Mouse (Mus musculus) cerebellum, postnatal 10 days (tissue): ENCODE results near the gene Acd.
A peak's percentile ranks its signal among the peaks of the same experiment; 100 is the strongest.

Experiments
- DNase-seq, 2 experiments: peaks; one replicate each; pipeline ENCODE4 v3.0.0; 2021; ENCODE audit warnings: mixed read lengths in 2 of 2

Acd gene

GRCm38 (mm10) chr8:105700566-105700965 lies 336 bp downstream of the Acd start:
- DNase-seq = peak in 1 of 2 experiments; percentile 68

- peak in 1 of 2 experiments; percentile 20 for DNase-seq
These were observed 1.2 kb downstream of the Acd start for GRCm38 (mm10) chr8:105699488-105700215.

- peak; percentile 66 to 73 for DNase-seq
These were observed 2.2 kb downstream of the Acd start for GRCm38 (mm10) chr8:105698734-105699133.

- DNase-seq = peak in 1 of 2 experiments; percentile 21
These were observed 3.6 kb downstream of the Acd start for GRCm38 (mm10) chr8:105697196-105697780.

- peak; percentile 49 to 54 for DNase-seq
These were observed 5.7 kb downstream of the Acd start for GRCm38 (mm10) chr8:105695080-105695780.

GRCm38 (mm10) chr8:105694051-105694799 lies 6.7 kb downstream of the Acd start:
- peak; percentile 92 to 93 for DNase-seq

GRCm38 (mm10) chr8:105693648-105694047 lies 7.3 kb downstream of the Acd start:
- peak; percentile 95 to 96 for DNase-seq

GRCm38 (mm10) chr8:105692449-105693182 lies 8.3 kb downstream of the Acd start:
- no peak for DNase-seq

GRCm38 (mm10) chr8:105690978-105691377 lies 9.9 kb downstream of the Acd start:
- DNase-seq = no peak

- DNase-seq = no peak
These were observed 10.9 kb downstream of the Acd start for GRCm38 (mm10) chr8:105689983-105690360.

GRCm38 (mm10) chr8:105689256-105689982 lies 11.5 kb downstream of the Acd start:
- DNase-seq = no peak

GRCm38 (mm10) chr8:105688242-105688752 lies 12.6 kb downstream of the Acd start:
- no peak for DNase-seq

- DNase-seq = no peak
These were observed 13.4 kb downstream of the Acd start for GRCm38 (mm10) chr8:105687512-105687911.

GRCm38 (mm10) chr8:105686551-105686950 lies 14.4 kb downstream of the Acd start:
- DNase-seq = no peak

GRCm38 (mm10) chr8:105685796-105686308 lies 15.1 kb downstream of the Acd start, which contains the start of gene Carmil2:
Carmil2 (plus strand) TSS chr8:105686274.
- DNase-seq = peak; percentile 71 to 75

- DNase-seq = no peak
These were observed 15.6 kb downstream of the Acd start for GRCm38 (mm10) chr8:105685325-105685724.

- no peak for DNase-seq
These were observed 23.0 kb downstream of the Acd start for GRCm38 (mm10) chr8:105677891-105678290.

GRCm38 (mm10) chr8:105661167-105661566 lies 39.7 kb downstream of the Acd start:
- peak; percentile 31 to 56 for DNase-seq

GRCm38 (mm10) chr8:105657641-105658040 lies 43.3 kb downstream of the Acd start:
- DNase-seq = no peak

- DNase-seq = no peak
These were observed 52.0 kb downstream of the Acd start for GRCm38 (mm10) chr8:105648929-105649328.
